8 mouse cellular contexts compared by ENCODE assay signal in the genomic region with DNA sequence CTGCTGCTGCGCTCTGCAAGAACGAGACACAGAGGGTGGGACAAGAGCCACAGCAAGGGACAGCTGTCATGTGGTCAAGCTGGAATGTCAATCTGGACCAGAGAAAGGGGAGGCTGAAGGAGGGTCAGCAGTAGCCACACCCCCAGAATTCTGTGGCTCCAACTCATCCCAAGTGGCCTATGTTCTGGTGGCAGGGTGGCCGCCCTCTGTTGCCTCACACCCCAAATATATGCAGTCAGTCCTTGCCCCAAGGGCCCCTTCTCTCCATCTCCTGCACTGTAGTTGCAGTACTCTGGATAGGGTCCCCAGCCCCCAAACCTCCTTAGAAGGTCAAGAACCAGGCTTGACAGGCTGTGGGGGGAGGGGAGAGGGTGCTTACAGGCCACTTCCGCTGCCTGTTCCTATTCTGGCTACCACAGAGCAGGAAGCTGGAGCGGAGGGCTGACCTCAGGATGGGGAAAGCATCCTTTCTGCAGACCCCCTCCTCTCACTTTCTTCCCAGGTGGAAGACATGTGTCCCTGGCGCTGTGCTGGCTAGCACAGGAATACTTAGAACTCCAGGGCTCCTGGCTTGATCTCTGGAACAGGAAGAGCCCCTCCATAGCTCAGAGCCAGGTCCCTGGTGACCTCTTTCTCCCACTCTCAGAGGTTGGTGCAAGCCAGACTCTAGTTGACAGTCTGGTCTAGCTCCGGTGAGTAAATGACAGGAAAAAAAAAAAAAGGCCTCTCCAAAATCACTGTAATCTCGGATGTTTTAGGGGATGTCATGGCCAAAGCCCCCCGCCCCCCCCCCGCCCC. TPM values are rescaled to one million over a fixed set of nuclear protein-coding genes. Genes with fewer than 3 reads are reported as not detected.
DNase-seq lines count a peak whose midpoint lies in the region; ATAC-seq and TF ChIP-seq lines count a peak whose summit lies in the region.

No protein-coding gene starts in this region.

- no peak for TF ChIP-seq POLR2A in heart, adult 2 months (IDR thresholded peaks at IDR 0.05; ENCODE audit: insufficient read depth, low read depth, low read length)

- WGBS in heart, adult 2 months: 35% methylated on average over 10 of the region's 10 CpGs
- WGBS in embryonic facial prominence, embryonic 15.5 days: 31% methylated on average over 10 of the region's 10 CpGs
- WGBS in hindbrain, embryonic 16.5 days: 12% methylated on average over 9 of the region's 10 CpGs
- 43% methylated on average over 10 of the region's 10 CpGs for WGBS in liver, embryonic 13.5 days (ENCODE audit: insufficient replicate concordance)
- 17% methylated on average over 10 of the region's 10 CpGs for WGBS in neural tube, embryonic 14.5 days

- H3K27me3 ChIP-seq in heart, adult 2 months (ENCODE audit: control insufficient read depth, insufficient read depth, low read length): no peaks in the 10 kb centered on the region
- no peaks in the 10 kb centered on the region for H3K27me3 ChIP-seq in embryonic facial prominence, embryonic 15.5 days
- H3K27me3 ChIP-seq in hindbrain, embryonic 16.5 days (replicated peaks; ENCODE audit: control insufficient read depth, insufficient read depth, low read length): no peaks in the 10 kb centered on the region
- no peaks in the 10 kb centered on the region for H3K27me3 ChIP-seq in liver, embryonic 13.5 days
- H3K27me3 ChIP-seq in neural tube, embryonic 14.5 days (ENCODE audit: control insufficient read depth, insufficient read depth, low read length): no peaks in the 10 kb centered on the region

- TF ChIP-seq CTCF in heart, adult 2 months (IDR thresholded peaks at IDR 0.05): no peak

- TF ChIP-seq EP300 in heart, adult 2 months (IDR thresholded peaks at IDR 0.05; ENCODE audit: insufficient read depth, low read depth, low read length): no peak

- ATAC-seq in embryonic facial prominence, embryonic 15.5 days (ENCODE audit: insufficient number of reproducible peaks, low FRiP score, low TSS enrichment, low read depth): no peak
- 0 out of 2 replicates have a peak, but pooled peaks have one; percentile 3 for ATAC-seq in hindbrain, embryonic 16.5 days
- no peak; the same call in 1 of the 2 replicates for ATAC-seq in liver, embryonic 13.5 days (ENCODE audit: low read depth)
- ATAC-seq in neural tube, embryonic 14.5 days (ENCODE audit: low read depth): no peak

- no peaks in the 10 kb centered on the region for H3K36me3 ChIP-seq in heart, adult 2 months (ENCODE audit: control insufficient read depth, insufficient read depth, low read length)
- peaks cover 26% of the 10 kb centered on the region for H3K36me3 ChIP-seq in embryonic facial prominence, embryonic 15.5 days
- peaks cover 11% of the 10 kb centered on the region for H3K36me3 ChIP-seq in hindbrain, embryonic 16.5 days (ENCODE audit: control insufficient read depth, insufficient read depth, low read length)
- H3K36me3 ChIP-seq in liver, embryonic 13.5 days: peaks cover 60% of the 10 kb centered on the region
- no peaks in the 10 kb centered on the region; the same call in 1 of the 2 replicates for H3K36me3 ChIP-seq in neural tube, embryonic 14.5 days (ENCODE audit: control insufficient read depth, insufficient read depth, low read length)

- no peaks in the 10 kb centered on the region for H3K79me2 ChIP-seq in heart, adult 2 months (replicated peaks; ENCODE audit: control insufficient read depth, insufficient read depth, low read length)

- intact Hi-C loops in heart, adult 2 months (cut with DNase I): no loop called here

- peak overlapping the region; percentile 62 for H3K27ac ChIP-seq in heart, adult 2 months
- peak overlapping the region; percentile 39; the same call in 1 of the 2 replicates for H3K27ac ChIP-seq in embryonic facial prominence, embryonic 15.5 days (replicated peaks)
- peak overlapping the region; percentile 68 for H3K27ac ChIP-seq in hindbrain, embryonic 16.5 days (ENCODE audit: low read depth, low read length)
- H3K27ac ChIP-seq in liver, embryonic 13.5 days: peak overlapping the region; percentile 43; the same call in 1 of the 2 replicates
- H3K27ac ChIP-seq in neural tube, embryonic 14.5 days (ENCODE audit: low read depth, low read length): peak overlapping the region; percentile 58

- DNase-seq in heart, adult 2 months: peak; percentile 52 to 57
- no peak for DNase-seq in heart, adult 9 months (ENCODE audit: low spot score in 2 of 2)
- DNase-seq in liver, embryonic 13.5 days: no peak
- no peak for DNase-seq in spleen, postnatal 14 days (ENCODE audit: low spot score in 2 of 2)
- DNase-seq in spleen, postnatal 36 days (ENCODE audit: low spot score in 2 of 2): no peak

- peaks cover 4% of the 10 kb centered on the region for H3K4me1 ChIP-seq in heart, adult 2 months (ENCODE audit: control insufficient read depth, insufficient read depth, low read length)
- H3K4me1 ChIP-seq in embryonic facial prominence, embryonic 15.5 days: peaks cover 56% of the 10 kb centered on the region
- peaks cover 44% of the 10 kb centered on the region for H3K4me1 ChIP-seq in hindbrain, embryonic 16.5 days (ENCODE audit: control insufficient read depth, insufficient read depth, low read depth, low read length)
- peaks cover 86% of the 10 kb centered on the region for H3K4me1 ChIP-seq in liver, embryonic 13.5 days (replicated peaks)
- peaks cover 41% of the 10 kb centered on the region for H3K4me1 ChIP-seq in neural tube, embryonic 14.5 days (ENCODE audit: control insufficient read depth, insufficient read depth, low read length)

- H3K9ac ChIP-seq in heart, adult 2 months (ENCODE audit: low read depth, low read length): no peak overlapping the region
- no peak overlapping the region for H3K9ac ChIP-seq in embryonic facial prominence, embryonic 15.5 days
- peak overlapping the region; percentile 37 for H3K9ac ChIP-seq in hindbrain, embryonic 16.5 days (ENCODE audit: low read depth, low read length)
- H3K9ac ChIP-seq in liver, embryonic 13.5 days: peak overlapping the region; percentile 19; the same call in 1 of the 2 replicates
- no peak overlapping the region; the same call in 1 of the 2 replicates for H3K9ac ChIP-seq in neural tube, embryonic 14.5 days (replicated peaks; ENCODE audit: low read depth, low read length)

- H3K4me2 ChIP-seq in embryonic facial prominence, embryonic 15.5 days (replicated peaks): peak overlapping the region; percentile 47
- peak overlapping the region; percentile 55 for H3K4me2 ChIP-seq in hindbrain, embryonic 16.5 days (ENCODE audit: low read length)
- H3K4me2 ChIP-seq in liver, embryonic 13.5 days: peak overlapping the region; percentile 57
- H3K4me2 ChIP-seq in neural tube, embryonic 14.5 days (ENCODE audit: low read depth, low read length): peak overlapping the region; percentile 43

- H3K9me3 ChIP-seq in embryonic facial prominence, embryonic 15.5 days (replicated peaks): no peaks in the 10 kb centered on the region
- H3K9me3 ChIP-seq in hindbrain, embryonic 16.5 days (ENCODE audit: control insufficient read depth, low read length): peaks cover 2% of the 10 kb centered on the region; the same call in 1 of the 2 replicates
- no peaks in the 10 kb centered on the region for H3K9me3 ChIP-seq in liver, embryonic 13.5 days (replicated peaks)
- no peaks in the 10 kb centered on the region for H3K9me3 ChIP-seq in neural tube, embryonic 14.5 days (ENCODE audit: control insufficient read depth, low read length)

- H3K4me3 ChIP-seq in heart, adult 2 months: no peak overlapping the region
- no peak overlapping the region for H3K4me3 ChIP-seq in embryonic facial prominence, embryonic 15.5 days (replicated peaks)
- peak overlapping the region; percentile 24 for H3K4me3 ChIP-seq in hindbrain, embryonic 16.5 days (ENCODE audit: low read length)
- H3K4me3 ChIP-seq in liver, embryonic 13.5 days (replicated peaks): peak overlapping the region; percentile 7; the same call in 1 of the 2 replicates
- H3K4me3 ChIP-seq in neural tube, embryonic 14.5 days (ENCODE audit: low read depth, low read length): no peak overlapping the region

RNA-seq across cellular contexts. Expression of a gene that starts 6.5 kb away (rescaled TPM):
- total RNA-seq in heart, adult 2 months (2021): 10 to 100 TPM; 26.7 to 28.3 TPM
- 40.3 and 41.6 TPM in 2 replicates for polyA plus RNA-seq in heart, adult 2 months (2012; rRNA removed)
- 139 and 143 TPM in 2 replicates for polyA plus RNA-seq in embryonic facial prominence, embryonic 15.5 days (2015; fragmentation: Nextera tagmentation; extraction: Ambion mirVana)
- polyA plus RNA-seq in hindbrain, embryonic 16.5 days (2015; fragmentation: Nextera tagmentation; extraction: Ambion mirVana): 150 and 164 TPM in 2 replicates
- polyA plus RNA-seq in liver, embryonic 13.5 days (2015; fragmentation: Nextera tagmentation; extraction: Ambion mirVana): 82.8 and 84.9 TPM in 2 replicates
- polyA plus RNA-seq in neural tube, embryonic 14.5 days (2014; fragmentation: Nextera tagmentation; extraction: Ambion mirVana): 65.5 and 73.3 TPM in 2 replicates

RNA-seq across cellular contexts. Expression of a gene that starts 8.0 kb away (rescaled TPM):
- 10 to 100 TPM; 34.6 to 35.8 TPM for total RNA-seq in heart, adult 2 months (2021)
- 45.6 and 72.8 TPM in 2 replicates for polyA plus RNA-seq in heart, adult 2 months (2012; rRNA removed)
- polyA plus RNA-seq in embryonic facial prominence, embryonic 15.5 days (2015; fragmentation: Nextera tagmentation; extraction: Ambion mirVana): 127 and 130 TPM in 2 replicates
- 148 and 157 TPM in 2 replicates for polyA plus RNA-seq in hindbrain, embryonic 16.5 days (2015; fragmentation: Nextera tagmentation; extraction: Ambion mirVana)
- 54.2 and 62.4 TPM in 2 replicates for polyA plus RNA-seq in liver, embryonic 13.5 days (2015; fragmentation: Nextera tagmentation; extraction: Ambion mirVana)
- 163 and 240 TPM in 2 replicates for polyA plus RNA-seq in neural tube, embryonic 14.5 days (2014; fragmentation: Nextera tagmentation; extraction: Ambion mirVana)

RNA-seq across cellular contexts. Expression of a gene that starts 15.3 kb away (rescaled TPM):
- 1 to 10 TPM; 1.6 to 1.8 TPM for total RNA-seq in heart, adult 2 months (2021)
- 3.6 and 4.5 TPM in 2 replicates for polyA plus RNA-seq in heart, adult 2 months (2012; rRNA removed)
- 2.9 and 4.0 TPM in 2 replicates for polyA plus RNA-seq in embryonic facial prominence, embryonic 15.5 days (2015; fragmentation: Nextera tagmentation; extraction: Ambion mirVana)
- 1.1 and 1.6 TPM in 2 replicates for polyA plus RNA-seq in hindbrain, embryonic 16.5 days (2015; fragmentation: Nextera tagmentation; extraction: Ambion mirVana)
- polyA plus RNA-seq in liver, embryonic 13.5 days (2015; fragmentation: Nextera tagmentation; extraction: Ambion mirVana): 5.4 and 5.6 TPM in 2 replicates
- 0.20 and 1.8 TPM in 2 replicates for polyA plus RNA-seq in neural tube, embryonic 14.5 days (2014; fragmentation: Nextera tagmentation; extraction: Ambion mirVana)

RNA-seq across cellular contexts. Expression of a gene that starts 31.6 kb away (rescaled TPM):
- 1 to 10 TPM; 1.1 to 2.0 TPM for total RNA-seq in heart, adult 2 months (2021)
- polyA plus RNA-seq in heart, adult 2 months (2012; rRNA removed): 0.38 and 3.8 TPM in 2 replicates
- polyA plus RNA-seq in embryonic facial prominence, embryonic 15.5 days (2015; fragmentation: Nextera tagmentation; extraction: Ambion mirVana): 0.16 TPM in 2 replicates
- 0.11 and 0.48 TPM in 2 replicates for polyA plus RNA-seq in hindbrain, embryonic 16.5 days (2015; fragmentation: Nextera tagmentation; extraction: Ambion mirVana)
- polyA plus RNA-seq in liver, embryonic 13.5 days (2015; fragmentation: Nextera tagmentation; extraction: Ambion mirVana): 3.9 and 4.1 TPM in 2 replicates
- 0.54 TPM in 1 of 2 replicates, not detected in the other for polyA plus RNA-seq in neural tube, embryonic 14.5 days (2014; fragmentation: Nextera tagmentation; extraction: Ambion mirVana)

RNA-seq across cellular contexts. Expression of a gene that starts 59.5 kb away (rescaled TPM):
- 10 to 100 TPM; 39.7 to 48.4 TPM for total RNA-seq in heart, adult 2 months (2021)
- 35.5 and 44.8 TPM in 2 replicates for polyA plus RNA-seq in heart, adult 2 months (2012; rRNA removed)
- 52.1 and 56.6 TPM in 2 replicates for polyA plus RNA-seq in embryonic facial prominence, embryonic 15.5 days (2015; fragmentation: Nextera tagmentation; extraction: Ambion mirVana)
- polyA plus RNA-seq in hindbrain, embryonic 16.5 days (2015; fragmentation: Nextera tagmentation; extraction: Ambion mirVana): 78.3 and 87.6 TPM in 2 replicates
- 17.9 and 19.5 TPM in 2 replicates for polyA plus RNA-seq in liver, embryonic 13.5 days (2015; fragmentation: Nextera tagmentation; extraction: Ambion mirVana)
- polyA plus RNA-seq in neural tube, embryonic 14.5 days (2014; fragmentation: Nextera tagmentation; extraction: Ambion mirVana): 74.5 and 85.2 TPM in 2 replicates

Comparison
In these comparisons a context has a peak if more than half of its experiments do, and no peak if none do; other contexts are left out.
1. DNase-seq: peak in heart, adult 2 months (2 of 2); none in heart, adult 9 months (0 of 2), liver, embryonic 13.5 days (single experiment), spleen, postnatal 14 days (0 of 2) and spleen, postnatal 36 days (0 of 2).
2. H3K4me3 ChIP-seq: peak in hindbrain, embryonic 16.5 days (single experiment) and liver, embryonic 13.5 days (single experiment); none in heart, adult 2 months (single experiment), embryonic facial prominence, embryonic 15.5 days (single experiment) and neural tube, embryonic 14.5 days (single experiment).
3. H3K9ac ChIP-seq: peak in hindbrain, embryonic 16.5 days (single experiment) and liver, embryonic 13.5 days (single experiment); none in heart, adult 2 months (single experiment), embryonic facial prominence, embryonic 15.5 days (single experiment) and neural tube, embryonic 14.5 days (single experiment).
4. Peak in every context shown above with its lines, with median percentiles within 50 percentile points of each other: H3K27ac ChIP-seq and H3K4me2 ChIP-seq.